Mouse (Mus musculus) kidney, postnatal 36 days (tissue): ENCODE measurements at regions not wholly inside any gene's neighbourhood (a gene's known extent, or its start where the extent isn't known, plus 50 kb on each side); places are given as distances from the start of the nearest gene placed in this dataset.
A peak's percentile ranks its signal among the peaks of the same experiment; 100 is the strongest.

ENCODE experiments used
- DNase-seq, 2 experiments: peaks; one replicate each; pipeline ENCODE4 v3.0.0; 2021 to 2022; ENCODE audit warnings: mixed read lengths in 2 of 2

DNA sequence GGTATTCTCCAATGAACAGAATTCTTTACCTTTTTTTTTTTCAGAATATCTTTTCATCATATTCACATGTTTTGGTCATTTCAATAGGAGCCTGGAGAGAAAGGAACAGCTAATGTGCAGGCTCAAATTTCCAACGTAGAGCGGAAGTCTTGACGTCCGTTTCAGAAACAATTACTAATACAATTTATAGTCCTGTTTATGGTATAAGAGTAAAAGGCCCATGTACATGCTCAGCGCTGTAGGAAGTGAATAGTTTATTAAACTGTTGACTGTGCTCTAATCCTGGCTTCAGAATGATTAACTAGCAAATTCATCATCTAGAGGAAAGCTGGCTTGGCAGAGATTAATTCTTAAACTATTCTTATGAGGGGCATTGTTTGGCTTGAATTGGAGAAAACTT lies 142.1 kb downstream of the Pik3r1 start:
- peak in 1 of 2 experiments; percentile 7 for DNase-seq

DNA sequence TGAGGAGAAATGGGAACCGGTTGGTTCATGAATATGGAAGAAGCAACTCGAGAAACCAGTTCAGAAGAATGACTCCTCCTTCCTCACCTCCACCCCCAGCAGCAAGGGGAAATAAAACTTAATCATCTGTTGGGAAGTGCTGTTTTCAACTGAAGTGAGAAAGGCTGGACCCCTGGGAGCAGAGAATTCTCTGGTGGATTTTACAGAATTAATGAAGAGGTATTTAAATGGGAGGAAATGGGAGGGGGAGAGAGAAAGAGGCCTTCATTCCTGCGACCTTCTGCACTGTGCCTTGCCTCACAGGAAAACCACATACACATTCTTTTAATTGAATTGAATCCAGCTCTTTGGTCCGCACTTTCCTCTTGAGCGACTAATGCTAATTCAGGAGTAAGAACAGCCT lies 143.8 kb downstream of the Pik3r1 start:
- peak; percentile 3 to 18 for DNase-seq

DNA sequence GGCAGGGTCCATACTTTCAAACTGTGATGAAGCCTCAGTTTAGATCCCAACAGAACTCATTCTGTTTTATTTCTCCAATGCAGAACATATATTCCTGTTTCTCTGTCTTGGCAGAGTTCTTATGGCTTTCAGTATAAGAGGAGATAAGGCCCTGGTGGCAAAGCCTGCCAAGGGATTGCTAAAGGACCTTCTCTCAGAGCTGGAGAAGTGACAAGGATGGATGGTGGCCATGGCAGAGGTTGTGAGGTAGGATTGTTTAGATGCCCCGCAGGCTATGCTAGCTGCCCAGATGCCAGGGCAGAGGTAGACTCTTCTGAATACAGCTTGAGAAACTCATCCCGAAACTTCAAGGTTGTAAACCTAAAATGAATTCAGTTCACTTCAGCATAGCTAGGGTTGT lies 145.4 kb downstream of the Pik3r1 start:
- no peak for DNase-seq

DNA sequence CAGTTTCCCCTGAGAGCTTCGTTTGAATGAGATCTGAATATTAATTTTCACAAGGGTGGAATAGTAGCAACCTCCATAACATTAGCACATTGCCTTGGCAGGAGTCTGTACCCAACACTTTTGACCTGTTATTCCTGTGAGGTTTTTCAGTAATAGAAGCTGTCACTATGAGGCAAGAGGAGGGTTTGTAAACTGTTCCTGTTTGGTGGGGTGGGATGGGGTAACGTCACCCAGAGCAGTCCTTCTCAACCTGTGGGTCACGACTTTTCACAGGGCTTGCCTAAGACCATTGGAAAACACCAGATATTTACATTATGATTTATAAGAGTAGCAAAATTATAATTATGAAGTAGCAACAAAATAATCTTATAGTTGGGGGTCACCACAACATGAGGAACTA lies 147.4 kb downstream of the Pik3r1 start:
- DNase-seq, result no peak

DNA sequence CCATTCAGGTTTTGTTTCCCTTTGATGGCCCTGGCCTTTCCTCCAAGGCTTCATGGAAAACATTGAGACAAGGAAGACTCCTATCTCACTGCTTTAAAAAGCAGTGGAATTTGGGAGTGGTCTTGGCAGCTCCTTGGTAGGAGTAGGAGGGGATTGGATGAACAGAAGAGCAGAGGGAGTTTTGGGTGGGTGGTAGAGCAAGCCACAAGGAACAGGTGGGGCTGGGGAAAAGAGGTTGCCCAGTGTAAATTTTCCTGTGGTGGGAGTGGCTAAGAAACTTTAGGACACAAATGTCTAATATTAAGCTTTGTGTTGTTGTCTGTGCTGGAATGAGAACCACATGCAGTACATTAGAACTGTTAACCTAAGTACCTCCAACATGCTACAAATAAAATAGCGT lies 148.9 kb downstream of the Pik3r1 start:
- no peak for DNase-seq

GRCm38 (mm10) chr13:101612786-101613185 lies 155.2 kb downstream of the Pik3r1 start:
- DNase-seq, result no peak

GRCm38 (mm10) chr13:101611725-101612124 lies 156.3 kb downstream of the Pik3r1 start:
- no peak for DNase-seq

- DNase-seq, result no peak
These were observed 161.8 kb downstream of the Pik3r1 start for GRCm38 (mm10) chr13:101606184-101606730.

GRCm38 (mm10) chr13:101605685-101606084 lies 162.3 kb downstream of the Pik3r1 start:
- no peak for DNase-seq

- no peak for DNase-seq
These were observed 163.0 kb downstream of the Pik3r1 start for GRCm38 (mm10) chr13:101605051-101605450.

DNA sequence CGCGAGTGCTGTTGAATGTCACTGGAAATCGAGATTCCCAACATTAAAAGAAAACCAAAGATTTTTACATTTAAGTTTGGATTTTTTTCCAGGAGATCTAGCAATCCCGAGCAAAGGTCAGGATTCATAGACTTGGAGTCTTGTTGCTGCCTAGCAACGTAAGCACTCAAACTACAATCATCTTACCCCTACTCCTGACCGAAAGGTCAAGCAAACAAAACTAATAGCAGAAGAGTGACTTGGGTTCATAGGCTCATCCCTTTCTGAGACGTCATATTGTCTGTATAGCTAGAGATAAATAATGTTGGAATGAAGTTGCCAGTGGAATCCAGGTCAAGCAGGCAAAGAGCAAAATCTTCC lies 169.9 kb downstream of the Pik3r1 start:
- DNase-seq, result no peak

DNA sequence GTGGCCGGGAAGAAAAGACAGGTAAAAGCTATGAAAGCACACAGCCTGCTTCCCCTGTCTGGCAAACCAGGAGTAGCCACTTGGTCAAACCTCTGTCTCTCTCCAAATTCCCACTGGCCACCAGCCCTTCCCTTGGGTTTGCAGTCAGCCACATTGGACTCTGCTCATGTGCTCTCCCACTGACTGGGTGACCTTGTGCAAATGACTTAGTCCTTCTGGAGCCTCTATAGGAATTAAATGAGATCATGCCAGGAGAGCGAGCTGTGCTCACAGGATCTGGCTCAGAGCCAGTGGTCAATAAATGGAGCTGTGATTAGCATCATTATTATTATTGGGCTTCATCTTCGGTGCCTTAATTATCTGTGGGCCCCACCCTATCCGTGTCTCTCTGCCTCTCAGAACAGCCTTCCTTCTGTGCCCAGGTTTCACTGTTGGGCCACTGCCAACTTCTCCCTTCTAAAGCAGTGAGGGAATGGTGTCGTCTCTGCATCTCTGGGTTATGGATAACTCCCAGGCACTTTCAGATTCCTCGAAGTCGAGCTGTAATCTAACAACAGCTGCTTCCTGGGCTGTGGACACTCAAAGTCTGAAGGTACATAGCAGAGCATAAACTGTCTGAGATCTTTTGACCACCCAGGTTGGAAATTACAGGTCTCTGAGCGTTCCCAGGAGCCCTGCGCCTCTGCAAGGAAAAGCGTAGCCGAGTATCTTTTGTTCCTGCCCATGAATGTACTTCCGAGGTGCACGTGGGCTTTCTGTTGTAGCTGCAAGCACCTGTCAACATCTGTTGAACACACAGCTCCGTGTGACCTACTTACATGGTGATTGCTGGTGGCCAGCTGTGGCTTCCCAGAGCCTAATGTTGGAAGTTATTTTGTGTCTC lies 170.5 kb downstream of the Pik3r1 start:
- peak; percentile 10 to 36 for DNase-seq

- DNase-seq, result no peak
These were observed 173.4 kb downstream of the Pik3r1 start for GRCm38 (mm10) chr13:101594511-101595175.

DNA sequence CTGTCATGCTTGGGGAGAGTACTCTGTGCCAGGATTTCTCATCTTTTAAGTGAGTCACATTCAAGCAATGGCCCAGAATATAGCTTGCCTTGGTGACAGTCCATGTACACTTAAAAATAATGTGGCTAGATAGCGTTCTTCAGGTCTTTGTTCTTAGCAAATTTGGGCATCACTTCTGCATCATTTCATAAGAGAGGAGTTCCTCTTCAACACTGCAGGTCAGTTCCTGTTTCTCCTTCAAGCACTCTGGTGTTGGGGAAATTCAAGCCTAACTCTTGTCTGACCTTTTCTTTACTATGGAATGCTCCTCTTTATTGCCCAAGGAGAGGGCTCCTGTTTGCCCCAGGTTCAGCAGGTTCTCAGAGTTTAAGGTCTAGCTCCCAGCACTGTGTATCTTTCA lies 175.7 kb downstream of the Pik3r1 start:
- no peak for DNase-seq

- no peak for DNase-seq
These were observed 179.1 kb downstream of the Pik3r1 start for GRCm38 (mm10) chr13:101588905-101589304.

- DNase-seq, result no peak
These were observed 181.2 kb downstream of the Pik3r1 start for GRCm38 (mm10) chr13:101586787-101587186.

GRCm38 (mm10) chr13:101576481-101576880 lies 191.5 kb downstream of the Pik3r1 start:
- DNase-seq, result no peak

DNA sequence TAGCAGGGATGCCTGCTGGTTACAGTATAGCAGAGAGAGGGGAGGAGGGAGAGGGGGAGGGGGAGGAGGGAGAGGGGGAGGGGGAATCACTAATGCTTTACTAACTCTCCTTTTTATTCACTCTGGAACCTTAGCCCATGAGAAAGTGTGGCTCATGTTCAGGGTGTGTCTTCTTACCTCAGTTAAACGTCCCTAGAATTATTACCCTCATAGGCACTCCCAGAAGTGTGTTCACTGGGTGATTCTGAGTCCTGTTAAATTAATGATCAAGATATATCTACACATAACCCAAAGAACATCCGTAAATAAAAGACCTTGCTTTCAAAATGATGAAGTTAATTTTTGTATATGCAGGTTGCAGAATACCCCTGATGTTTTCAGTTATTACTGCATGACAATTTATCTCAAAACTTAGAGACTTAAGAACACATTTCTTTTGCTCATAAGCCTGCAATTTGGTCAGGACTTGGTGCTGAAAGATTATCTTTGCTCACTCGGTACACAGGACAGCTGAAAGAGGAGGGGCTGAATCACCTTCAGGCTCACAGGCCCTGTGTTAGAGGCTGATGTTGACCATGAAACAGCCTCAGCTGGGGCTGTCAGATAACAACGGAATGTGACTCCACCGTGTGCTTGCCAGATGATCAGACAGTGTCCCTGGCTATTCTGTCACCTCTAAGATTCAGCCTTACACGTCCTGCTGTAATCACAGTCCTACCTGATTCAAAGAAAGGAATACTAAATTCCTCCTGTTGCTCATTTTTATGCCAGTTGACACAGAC lies 195.0 kb downstream of the Pik3r1 start:
- DNase-seq, result no peak

- no peak for DNase-seq
These were observed 195.8 kb downstream of the Pik3r1 start for GRCm38 (mm10) chr13:101572246-101572645.

- DNase-seq, result no peak
These were observed 198.0 kb downstream of the Pik3r1 start for GRCm38 (mm10) chr13:101570034-101570433.

DNA sequence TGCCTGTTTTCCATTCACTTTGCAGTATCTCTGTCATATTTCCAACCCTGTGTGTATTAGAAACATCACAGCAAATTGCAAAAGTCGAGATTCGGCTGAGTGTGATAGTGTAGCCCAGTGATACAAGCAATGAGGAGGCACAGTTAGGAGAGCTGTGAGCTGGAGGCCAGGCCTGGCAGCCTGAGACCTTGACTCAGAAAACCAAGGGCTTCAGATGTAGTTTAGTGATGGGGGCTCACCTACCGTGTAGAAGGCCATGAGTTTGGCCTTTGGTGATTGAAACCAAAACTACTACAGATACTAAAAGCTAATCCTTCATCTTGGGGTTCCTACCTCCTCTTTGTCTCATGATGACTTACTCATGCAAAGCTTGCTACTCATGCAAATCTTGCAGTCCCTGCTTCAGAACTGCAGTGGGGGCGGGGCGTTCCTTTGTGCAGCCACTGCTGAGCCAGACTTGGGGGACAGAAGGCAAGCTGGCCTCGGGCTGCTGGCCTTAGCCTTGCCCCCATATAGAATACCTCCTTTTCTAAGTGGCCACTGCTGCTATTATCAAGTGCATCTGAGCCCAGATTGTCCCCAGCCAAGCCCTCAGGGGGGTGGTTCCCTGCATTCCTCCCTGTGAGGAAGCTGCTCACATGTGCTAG lies 198.9 kb downstream of the Pik3r1 start:
- no peak for DNase-seq

DNA sequence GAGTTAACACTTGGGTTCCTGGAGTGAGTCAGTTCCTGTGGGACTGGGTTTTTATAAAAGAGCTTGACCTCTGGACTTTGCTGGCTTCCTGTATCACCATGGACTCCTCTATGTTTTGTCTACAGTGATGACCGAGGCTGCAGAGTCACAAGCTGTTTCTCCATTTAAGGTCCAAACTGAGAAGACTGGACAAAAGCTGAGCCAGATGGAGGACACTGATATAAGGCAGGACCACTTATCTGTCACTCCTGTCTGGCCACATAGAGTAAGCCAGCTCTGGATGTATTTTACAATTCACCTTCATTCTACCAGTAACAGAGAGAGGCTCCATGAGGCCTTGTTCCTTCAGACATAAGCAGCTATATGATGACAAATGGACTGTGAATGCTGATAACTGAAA lies 202.7 kb downstream of the Pik3r1 start:
- no peak for DNase-seq
